Mouse (Mus musculus): ENCODE measurements around the gene Ctbp2. TPM values are rescaled to one million over a fixed set of nuclear protein-coding genes. Genes with fewer than 3 reads are reported as not detected.

The Ctbp2 gene
- total RNA-seq, 2 experiments from 2014 or later: 44.1 to 47.4 TPM

- Histone ChIP-seq H3K4me3 (no peak overlapping the region), H3K27ac (no peak overlapping the region)
- DNase-seq (ENCODE audit: low spot score in 2 of 2): no peak
- TF ChIP-seq CTCF (conservative IDR thresholded peaks at IDR 0.05): no peak
These were observed 173.5 kb downstream of the Ctbp2 start for GRCm38 (mm10) chr7:132950613-132951012.

- Histone ChIP-seq H3K27ac (no peak overlapping the region), H3K4me3 (no peak overlapping the region)
- no peak for DNase-seq (ENCODE audit: low spot score in 2 of 2)
- TF ChIP-seq CTCF (conservative IDR thresholded peaks at IDR 0.05): no peak
These were observed 174.2 kb downstream of the Ctbp2 start for GRCm38 (mm10) chr7:132949968-132950367.

GRCm38 (mm10) chr7:132940569-132940968 is 183.6 kb downstream of the Ctbp2 start:
- Histone ChIP-seq H3K4me3 (no peak overlapping the region), H3K27ac (peak overlapping the region; percentile 73)
- no peak for TF ChIP-seq CTCF (conservative IDR thresholded peaks at IDR 0.05)
- no peak for DNase-seq (ENCODE audit: low spot score in 2 of 2)

- Histone ChIP-seq H3K27ac (peak overlapping the region; percentile 73), H3K4me3 (no peak overlapping the region)
- TF ChIP-seq CTCF (conservative IDR thresholded peaks at IDR 0.05): no peak
- DNase-seq (ENCODE audit: low spot score in 2 of 2): no peak
These were observed 185.0 kb downstream of the Ctbp2 start for GRCm38 (mm10) chr7:132939118-132939517.

Other genes starting within 250 kb of the Ctbp2 start
- gene Zranb1, start 193.2 kb downstream of the Ctbp2 start, total RNA-seq (2021): 10 to 100 TPM; 45.9 to 46.3 TPM
- 10 to 100 TPM; 47.6 to 49.5 TPM for gene Fgfr2, start 1.0 kb downstream of the Ctbp2 start, total RNA-seq (2021)